Mouse (Mus musculus): Measurements from ENCODE around the gene Pitx2. TPM values are rescaled to one million over a fixed set of nuclear protein-coding genes. Genes with fewer than 3 reads are reported as not detected.

Gene Pitx2
- total RNA-seq (2014; fragmentation: Nextera tagmentation) (not detected in 2 replicates), total RNA-seq (2017) (0.06 and 0.27 TPM in 2 replicates), polyA plus RNA-seq (2012) (not detected in 2 replicates)

DNA sequence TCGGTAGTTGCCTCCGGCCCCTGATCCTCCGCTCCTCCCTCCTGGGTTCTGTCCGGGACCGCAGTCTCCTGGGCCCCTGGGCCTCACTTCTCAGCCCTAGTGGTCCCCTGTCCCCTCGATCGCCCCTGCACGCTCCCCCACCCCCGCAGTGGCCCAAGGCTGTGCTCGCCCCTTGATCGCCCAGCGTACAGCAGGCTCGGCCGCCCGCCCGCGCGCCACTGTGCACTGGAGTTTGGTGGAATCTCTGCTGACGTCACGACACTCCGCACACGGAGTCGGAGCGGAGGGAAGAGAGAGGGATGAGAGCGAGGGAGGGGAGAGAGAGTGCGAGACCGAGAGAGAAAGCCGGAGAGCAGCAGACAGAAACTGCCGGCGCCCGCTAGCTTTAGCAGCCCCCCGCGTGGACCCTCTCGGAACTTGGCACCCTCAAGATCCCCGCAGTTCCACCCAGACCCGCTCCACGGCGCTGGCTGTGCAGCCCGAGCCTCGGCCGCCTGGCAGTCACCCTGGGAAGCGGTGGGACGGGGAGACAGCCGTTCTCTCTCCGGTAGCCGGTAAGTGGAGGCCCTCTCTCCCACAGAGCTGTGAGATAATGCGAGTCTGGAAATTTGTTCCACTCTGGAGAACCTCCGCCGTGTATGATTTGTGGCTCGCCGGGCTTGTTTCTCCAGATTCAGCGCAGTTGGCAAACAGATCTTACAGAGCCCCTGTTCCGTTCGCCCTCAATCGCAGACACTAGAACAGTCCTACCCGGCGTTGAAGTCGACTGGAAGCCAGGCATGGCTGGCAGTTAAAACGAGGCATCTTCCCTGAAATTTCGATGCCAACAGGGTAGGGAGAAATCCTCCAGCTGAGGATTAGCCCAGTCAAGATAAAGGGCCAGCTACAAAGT, at the start of gene Pitx2:
TSS of gene Pitx2 (plus strand) at position 270 of the 892 bp plus-strand sequence.
- no peak within 1 kb of the TSS; the same call in 1 of the 2 replicates for H3K4me3 ChIP-seq (ENCODE audit: low read depth, low read length)
- no peak for TF ChIP-seq CTCF (IDR thresholded peaks at IDR 0.05; ENCODE audit: low read depth, low read length)
- no peak for TF ChIP-seq TAL1 (conservative IDR thresholded peaks at IDR 0.05; ENCODE audit: low read depth, low read length)
- TF ChIP-seq POLR2AphosphoS5 (IDR thresholded peaks at IDR 0.05; ENCODE audit: insufficient replicate concordance, low read depth, low read length): no peak
- TF ChIP-seq GATA1 (IDR thresholded peaks at IDR 0.05; ENCODE audit: borderline replicate concordance, low read length): no peak
- no peak for TF ChIP-seq GATA2 (IDR thresholded peaks at IDR 0.05; ENCODE audit: borderline replicate concordance, low read depth, low read length)
- peaks cover 65% of the 10 kb centered on the region for H3K9me3 ChIP-seq (replicated peaks)
- H3K4me1 ChIP-seq (ENCODE audit: insufficient read depth, low read depth, low read length): no peaks in the 10 kb centered on the region
- DNase-seq (ENCODE audit: low spot score): no peak
- ATAC-seq (ENCODE audit: extremely low read depth, insufficient number of reproducible peaks, low FRiP score, poor library complexity, severe bottlenecking): no peak
- H3K27me3 ChIP-seq (ENCODE audit: insufficient read depth, low read length): no peaks in the 10 kb centered on the region; the same call in 1 of the 2 replicates
- no peaks in the 10 kb centered on the region for H3K36me3 ChIP-seq (replicated peaks)

DNA sequence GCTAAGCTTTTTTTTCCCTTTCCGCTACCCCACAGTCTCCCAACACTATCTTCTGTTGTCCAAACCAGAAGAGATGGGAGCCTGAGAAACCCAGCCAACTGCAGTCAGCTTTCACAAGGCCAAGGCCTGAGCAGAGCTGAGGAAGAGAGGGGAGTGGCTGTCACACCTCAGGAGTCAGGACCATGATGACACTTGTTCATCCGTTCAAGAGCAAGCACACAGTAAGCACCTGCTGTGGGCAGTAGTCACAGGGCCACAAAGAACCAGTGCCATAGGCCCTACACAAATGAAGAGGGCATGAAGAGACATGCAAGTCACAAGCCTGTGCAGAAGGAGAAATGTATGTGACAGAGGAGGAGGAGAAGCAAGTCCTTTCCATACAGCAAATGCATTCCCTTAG, 49.7 kb upstream of the Pitx2 start:
- TF ChIP-seq GATA2 (IDR thresholded peaks at IDR 0.05; ENCODE audit: borderline replicate concordance, low read depth, low read length): no peak
- ATAC-seq (ENCODE audit: extremely low read depth, insufficient number of reproducible peaks, low FRiP score, poor library complexity, severe bottlenecking): no peak
- Histone ChIP-seq H3K36me3 (replicated peaks) (no peaks in the 10 kb centered on the region), H3K4me1 (ENCODE audit: insufficient read depth, low read depth, low read length) (no peaks in the 10 kb centered on the region), H3K9me3 (replicated peaks) (peaks cover 31% of the 10 kb centered on the region), H3K27me3 (ENCODE audit: insufficient read depth, low read length) (no peaks in the 10 kb centered on the region), H3K4me3 (ENCODE audit: low read depth, low read length) (no peak overlapping the region)
- no peak for DNase-seq (ENCODE audit: low spot score)

DNA sequence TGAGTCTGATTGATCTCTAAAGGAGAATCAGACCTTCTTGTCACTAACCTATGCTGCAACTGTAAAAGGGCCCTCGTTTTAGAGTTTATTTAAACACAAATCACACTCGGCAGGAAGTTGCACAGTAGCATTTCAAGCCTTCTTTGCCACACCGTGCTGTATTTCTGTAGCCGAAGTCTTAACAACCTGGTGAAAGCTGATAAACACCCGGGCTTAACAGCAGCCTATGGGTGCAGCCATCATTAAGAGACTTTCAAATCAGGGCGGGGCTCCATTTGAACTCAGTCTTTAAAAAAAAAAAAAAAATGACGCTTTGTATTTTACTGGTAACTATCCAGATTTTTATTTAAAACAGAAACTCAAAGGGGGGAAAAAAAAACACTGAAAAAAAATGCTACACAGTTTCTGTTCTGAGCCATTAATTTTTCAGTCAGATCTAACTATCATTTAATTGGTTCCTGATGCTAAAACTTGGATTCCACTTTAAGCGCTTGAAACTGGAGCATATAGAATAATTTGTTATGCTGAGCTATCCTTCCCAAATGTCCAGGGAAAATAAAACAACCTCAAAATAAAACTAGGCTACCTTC, 48.5 kb upstream of the Pitx2 start:
- TF ChIP-seq POLR2AphosphoS5 (IDR thresholded peaks at IDR 0.05; ENCODE audit: insufficient replicate concordance, low read depth, low read length) (no peak), GATA1 (IDR thresholded peaks at IDR 0.05; ENCODE audit: borderline replicate concordance, low read length) (no peak), GATA2 (IDR thresholded peaks at IDR 0.05; ENCODE audit: borderline replicate concordance, low read depth, low read length) (no peak), CTCF (IDR thresholded peaks at IDR 0.05; ENCODE audit: low read depth, low read length) (no peak), TAL1 (conservative IDR thresholded peaks at IDR 0.05; ENCODE audit: low read depth, low read length) (no peak)
- H3K27me3 ChIP-seq (ENCODE audit: insufficient read depth, low read length): no peaks in the 10 kb centered on the region
- no peaks in the 10 kb centered on the region for H3K36me3 ChIP-seq (replicated peaks)
- H3K9me3 ChIP-seq (replicated peaks): peaks cover 37% of the 10 kb centered on the region
- no peaks in the 10 kb centered on the region for H3K4me1 ChIP-seq (ENCODE audit: insufficient read depth, low read depth, low read length)
- no peak overlapping the region for H3K4me3 ChIP-seq (ENCODE audit: low read depth, low read length)
- DNase-seq (ENCODE audit: low spot score): no peak
- no peak for ATAC-seq (ENCODE audit: extremely low read depth, insufficient number of reproducible peaks, low FRiP score, poor library complexity, severe bottlenecking)

DNA sequence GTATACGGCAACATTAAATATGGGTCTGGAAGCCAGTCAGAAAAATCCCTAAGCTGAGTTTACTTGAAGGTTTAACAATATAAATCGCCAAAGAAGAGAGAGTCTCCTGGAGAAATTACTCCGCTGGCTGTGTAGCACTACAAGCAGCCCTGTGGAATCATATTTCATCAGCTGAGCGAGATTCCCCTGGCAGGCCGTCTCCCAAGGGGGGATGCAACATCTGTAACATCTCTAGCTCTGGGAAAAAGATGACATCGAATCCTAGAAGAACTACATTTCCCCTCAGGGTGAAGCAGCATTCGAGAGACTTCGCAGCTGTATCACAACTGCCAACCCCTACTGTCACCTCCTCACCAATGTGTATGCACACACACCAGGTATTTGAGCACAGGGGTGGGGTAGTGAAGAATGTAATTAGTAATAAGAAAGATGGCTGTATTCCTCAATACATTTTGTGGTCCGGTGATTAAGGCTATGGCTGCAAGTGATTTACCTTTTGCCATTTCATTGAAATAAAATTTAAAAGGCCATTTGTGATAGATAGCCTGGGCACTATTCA, 40.8 kb upstream of the Pitx2 start:
- DNase-seq (ENCODE audit: low spot score) (no peak), ATAC-seq (ENCODE audit: extremely low read depth, insufficient number of reproducible peaks, low FRiP score, poor library complexity, severe bottlenecking) (no peak)
- Histone ChIP-seq H3K9me3 (replicated peaks) (peaks cover 64% of the 10 kb centered on the region), H3K4me3 (ENCODE audit: low read depth, low read length) (no peak overlapping the region), H3K27me3 (ENCODE audit: insufficient read depth, low read length) (no peaks in the 10 kb centered on the region), H3K4me1 (ENCODE audit: insufficient read depth, low read depth, low read length) (no peaks in the 10 kb centered on the region), H3K36me3 (replicated peaks) (no peaks in the 10 kb centered on the region)
- no peak for TF ChIP-seq GATA1 (IDR thresholded peaks at IDR 0.05; ENCODE audit: borderline replicate concordance, low read length)
- TF ChIP-seq TAL1 (conservative IDR thresholded peaks at IDR 0.05; ENCODE audit: low read depth, low read length): no peak
- no peak for TF ChIP-seq GATA2 (IDR thresholded peaks at IDR 0.05; ENCODE audit: borderline replicate concordance, low read depth, low read length)
- TF ChIP-seq POLR2AphosphoS5 (IDR thresholded peaks at IDR 0.05; ENCODE audit: insufficient replicate concordance, low read depth, low read length): no peak
- no peak for TF ChIP-seq CTCF (IDR thresholded peaks at IDR 0.05; ENCODE audit: low read depth, low read length)

DNA sequence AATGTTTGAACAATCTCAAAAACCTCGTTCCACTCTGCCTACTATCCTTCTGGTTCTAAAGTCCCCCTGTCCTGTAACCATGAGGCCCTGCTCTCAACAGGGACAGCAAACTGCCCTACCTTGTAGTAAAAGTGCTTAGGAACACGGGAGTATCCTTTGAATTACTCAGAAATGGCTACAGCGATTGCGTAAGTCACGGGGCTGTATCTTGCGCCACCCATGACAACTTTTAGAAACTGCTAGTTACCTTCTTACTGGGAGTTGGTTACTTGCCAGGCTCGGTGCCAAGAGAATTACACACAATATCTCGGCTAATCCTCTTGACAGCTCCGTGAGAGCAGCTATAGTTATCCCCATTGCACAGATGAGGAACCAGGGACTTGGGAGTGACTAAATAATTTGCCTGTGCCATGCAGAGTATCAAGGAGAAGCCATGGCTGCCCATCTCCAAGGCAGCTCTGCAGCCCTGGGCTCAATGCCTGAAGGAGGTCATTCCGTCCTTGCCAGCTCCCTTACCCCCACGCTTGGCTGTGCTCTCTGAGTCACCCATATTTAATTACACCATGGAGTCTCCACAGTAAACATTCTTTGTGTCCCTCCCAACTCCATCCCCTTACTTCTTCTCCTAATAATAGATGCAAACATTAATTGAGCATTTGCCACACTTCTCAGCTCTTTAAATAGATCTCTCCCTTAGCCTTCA, 38.2 kb upstream of the Pitx2 start:
- H3K36me3 ChIP-seq (replicated peaks): no peaks in the 10 kb centered on the region
- no peak for TF ChIP-seq POLR2AphosphoS5 (IDR thresholded peaks at IDR 0.05; ENCODE audit: insufficient replicate concordance, low read depth, low read length)
- TF ChIP-seq CTCF (IDR thresholded peaks at IDR 0.05; ENCODE audit: low read depth, low read length): no peak
- TF ChIP-seq GATA1 (IDR thresholded peaks at IDR 0.05; ENCODE audit: borderline replicate concordance, low read length): no peak
- no peak for TF ChIP-seq GATA2 (IDR thresholded peaks at IDR 0.05; ENCODE audit: borderline replicate concordance, low read depth, low read length)
- no peak for TF ChIP-seq TAL1 (conservative IDR thresholded peaks at IDR 0.05; ENCODE audit: low read depth, low read length)
- no peak overlapping the region for H3K4me3 ChIP-seq (ENCODE audit: low read depth, low read length)
- no peaks in the 10 kb centered on the region for H3K27me3 ChIP-seq (ENCODE audit: insufficient read depth, low read length)
- no peaks in the 10 kb centered on the region for H3K4me1 ChIP-seq (ENCODE audit: insufficient read depth, low read depth, low read length)
- peaks cover 49% of the 10 kb centered on the region for H3K9me3 ChIP-seq (replicated peaks)
- ATAC-seq (ENCODE audit: extremely low read depth, insufficient number of reproducible peaks, low FRiP score, poor library complexity, severe bottlenecking) (no peak), DNase-seq (ENCODE audit: low spot score) (no peak)

DNA sequence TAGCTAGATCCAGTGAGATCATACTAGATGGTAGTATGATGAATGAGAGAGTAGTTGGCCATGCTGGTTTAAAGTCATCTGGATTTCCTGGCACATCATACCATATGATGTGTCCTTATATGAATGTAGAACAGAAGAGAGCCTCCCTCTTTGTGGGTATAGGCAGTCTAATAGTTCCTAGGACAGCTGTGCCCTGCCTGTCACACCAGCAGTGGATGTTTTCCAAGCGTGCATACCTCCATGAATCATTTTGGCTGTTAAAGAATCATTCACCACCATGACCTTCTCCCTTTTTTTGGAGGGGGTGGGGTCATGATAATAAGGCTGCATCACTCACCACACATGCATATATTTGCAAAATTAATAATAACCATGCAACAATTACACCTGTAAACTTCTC, 35.4 kb upstream of the Pitx2 start:
- no peaks in the 10 kb centered on the region for H3K27me3 ChIP-seq (ENCODE audit: insufficient read depth, low read length)
- H3K4me3 ChIP-seq (ENCODE audit: low read depth, low read length): no peak overlapping the region
- H3K9me3 ChIP-seq (replicated peaks): peaks cover 40% of the 10 kb centered on the region
- ATAC-seq (ENCODE audit: extremely low read depth, insufficient number of reproducible peaks, low FRiP score, poor library complexity, severe bottlenecking) (no peak), DNase-seq (ENCODE audit: low spot score) (no peak)
- no peak for TF ChIP-seq CTCF (IDR thresholded peaks at IDR 0.05; ENCODE audit: low read depth, low read length)
- TF ChIP-seq TAL1 (conservative IDR thresholded peaks at IDR 0.05; ENCODE audit: low read depth, low read length): no peak
- TF ChIP-seq GATA1 (IDR thresholded peaks at IDR 0.05; ENCODE audit: borderline replicate concordance, low read length): no peak
- no peak for TF ChIP-seq GATA2 (IDR thresholded peaks at IDR 0.05; ENCODE audit: borderline replicate concordance, low read depth, low read length)
- TF ChIP-seq POLR2AphosphoS5 (IDR thresholded peaks at IDR 0.05; ENCODE audit: insufficient replicate concordance, low read depth, low read length): no peak
- no peaks in the 10 kb centered on the region for H3K36me3 ChIP-seq (replicated peaks)
- H3K4me1 ChIP-seq (ENCODE audit: insufficient read depth, low read depth, low read length): no peaks in the 10 kb centered on the region

All from G1E (cell line).